Mouse (Mus musculus) megakaryocyte, embryonic 14.5 days (primary cell): ENCODE data around the gene Fuca2. TPM values are rescaled to one million over a fixed set of nuclear protein-coding genes. Genes with fewer than 3 reads are reported as not detected.
"Not testable (repeated sequence)": the region's sequence is repeated elsewhere in the genome, so short reads cannot be mapped to it uniquely, and the experiment has no call there.

Source experiments
- H3K27me3 ChIP-seq: replicated peaks from 2 replicates; pipeline ENCODE3; 2012; ENCODE audit warnings: inconsistent platforms
- H3K36me3 ChIP-seq: replicated peaks from 2 replicates; pipeline ENCODE3; 2012; ENCODE audit warnings: low read length, inconsistent platforms, mixed read lengths
- H3K4me1 ChIP-seq: 2 replicates; pipeline ENCODE4 v1.6.1; 2012; ENCODE audit warnings: inconsistent platforms
- H3K4me3 ChIP-seq: replicated peaks from 2 replicates; pipeline ENCODE3; 2012; ENCODE audit warnings: moderate library complexity, mild to moderate bottlenecking, inconsistent platforms
- H3K9me3 ChIP-seq: 2 replicates; pipeline ENCODE4 v1.6.1; 2012; ENCODE audit warnings: inconsistent platforms
- FLI1 ChIP-seq: IDR thresholded peaks from 2 replicates; pipeline ENCODE4 v1.6.1; 2012; ENCODE audit warnings: low read length, inconsistent platforms, mixed read lengths
- GATA1 ChIP-seq: IDR thresholded peaks from 3 replicates; pipeline ENCODE4 v1.6.1; 2012; ENCODE audit warnings: mixed read lengths, low read length, inconsistent platforms, borderline replicate concordance
- polyA plus RNA-seq: library from polyadenylated mRNA; stranded (reverse); fragments of >175 nt; gene quantifications from 2 replicates; pipeline ENCODE4 v1.2.3, GENCODE M21; 2012; ENCODE audit warnings: low replicate concordance; ENCODE audit not compliant: insufficient read depth

The Fuca2 gene
- polyA plus RNA-seq, 1 experiment: 5.2 TPM

GRCm38 (mm10) chr10:13475121-13475520 lies 24.2 kb upstream of the Fuca2 start:
- Histone ChIP-seq H3K4me1 (peaks cover 20% of the 10 kb centered on the region), H3K27me3 (peaks cover 64% of the 10 kb centered on the region), H3K9me3 (peaks cover 6% of the 10 kb centered on the region), H3K36me3 (no peaks in the 10 kb centered on the region), H3K4me3 (peak overlapping the region; percentile 64)
- TF ChIP-seq GATA1: no peak
- TF ChIP-seq FLI1: no peak

GRCm38 (mm10) chr10:13479341-13479740 lies 20.0 kb upstream of the Fuca2 start:
- Histone ChIP-seq H3K4me1 (peaks cover 10% of the 10 kb centered on the region), H3K36me3 (no peaks in the 10 kb centered on the region), H3K9me3 (peaks cover 18% of the 10 kb centered on the region), H3K4me3 (no peak overlapping the region), H3K27me3 (peaks cover 32% of the 10 kb centered on the region)
- no peak for TF ChIP-seq GATA1
- no peak for TF ChIP-seq FLI1

DNA sequence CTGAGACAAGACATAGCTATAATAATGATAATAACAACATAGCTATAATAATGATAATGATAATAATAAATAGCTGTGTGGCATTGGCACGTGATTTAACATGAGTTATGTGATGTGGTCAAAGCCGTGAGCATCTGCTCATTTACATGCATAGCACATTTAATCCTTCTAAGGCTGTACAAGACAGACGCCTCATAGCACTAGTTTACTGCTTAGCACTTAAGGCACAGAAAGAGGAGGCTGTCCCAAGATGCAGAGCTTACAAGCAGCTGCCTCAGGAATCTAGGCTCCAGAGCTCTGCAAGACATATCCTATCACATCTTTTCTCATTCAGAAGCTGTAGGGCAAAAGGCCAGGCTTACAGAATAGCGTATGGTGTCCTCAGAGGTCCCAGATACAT lies 13.4 kb upstream of the Fuca2 start:
- H3K4me3 ChIP-seq: no peak overlapping the region
- H3K36me3 ChIP-seq: no peaks in the 10 kb centered on the region
- TF ChIP-seq FLI1 (no peak), GATA1 (no peak)

DNA sequence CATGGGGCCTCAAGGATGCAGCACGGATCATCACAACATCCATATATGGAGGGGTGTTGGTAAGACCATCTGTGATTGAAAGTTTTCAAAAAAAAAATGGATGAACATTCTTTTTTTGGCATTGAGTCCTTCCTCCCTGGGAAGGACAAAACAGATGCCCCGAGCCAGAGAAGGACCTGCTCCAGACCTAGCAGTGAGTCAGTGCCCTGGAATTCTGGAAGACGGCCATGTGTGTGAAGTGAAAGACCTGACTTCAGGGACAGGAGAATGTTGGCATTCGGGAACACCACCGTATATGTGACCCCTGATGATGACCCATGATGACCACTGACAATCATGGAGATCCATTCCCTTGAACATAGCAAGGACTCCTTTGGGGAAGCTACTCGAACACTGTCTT lies 9.7 kb upstream of the Fuca2 start:
- Histone ChIP-seq H3K9me3 (no peaks in the 10 kb centered on the region), H3K27me3 (peaks cover 2% of the 10 kb centered on the region), H3K36me3 (no peaks in the 10 kb centered on the region), H3K4me1 (peaks cover 5% of the 10 kb centered on the region), H3K4me3 (no peak overlapping the region)
- TF ChIP-seq GATA1: no peak
- no peak for TF ChIP-seq FLI1

More for the DNA sequence above, 13.4 kb upstream of the Fuca2 start:
- no peaks in the 10 kb centered on the region for H3K4me1 ChIP-seq
- peaks cover 6% of the 10 kb centered on the region for H3K9me3 ChIP-seq
- H3K27me3 ChIP-seq: no peaks in the 10 kb centered on the region

DNA sequence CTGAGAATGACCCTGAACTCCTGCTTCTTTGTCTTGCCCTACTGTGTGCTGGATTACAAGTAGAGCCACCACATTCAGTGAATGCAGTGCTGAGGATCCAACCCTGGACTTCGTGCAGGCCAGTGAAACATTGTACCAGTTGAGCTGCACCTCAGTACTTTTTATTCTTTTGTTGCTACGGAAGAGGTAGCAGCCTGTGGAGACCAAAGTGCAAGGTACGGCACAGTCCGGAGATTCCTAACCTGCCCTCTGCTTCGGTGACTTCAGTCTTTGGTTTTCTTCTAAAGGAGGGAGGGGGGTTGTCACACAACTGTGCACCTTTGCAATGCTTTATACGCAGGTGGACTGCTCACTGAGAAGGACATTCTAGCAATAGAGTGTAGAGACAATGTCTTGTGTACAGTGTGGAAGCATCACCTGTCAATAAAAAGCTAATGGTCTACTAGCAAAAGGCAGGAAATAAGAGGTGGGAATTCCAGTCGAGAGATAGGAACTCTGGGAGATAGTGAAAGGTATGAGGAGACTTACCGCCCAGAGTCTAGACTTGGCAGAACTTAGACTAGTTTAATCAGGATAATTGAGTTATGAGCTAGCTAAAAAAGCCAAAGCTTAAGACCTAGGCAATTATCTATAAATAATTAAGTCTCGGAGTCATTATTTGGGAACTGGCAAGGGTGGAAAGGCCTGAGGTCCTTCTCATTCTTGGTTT lies 5.2 kb upstream of the Fuca2 start:
- Histone ChIP-seq H3K36me3 (no peaks in the 10 kb centered on the region), H3K9me3 (no peaks in the 10 kb centered on the region), H3K27me3 (peaks cover 4% of the 10 kb centered on the region), H3K4me3 (no peak overlapping the region), H3K4me1 (peaks cover 11% of the 10 kb centered on the region)
- TF ChIP-seq GATA1: no peak
- TF ChIP-seq FLI1: no peak

DNA sequence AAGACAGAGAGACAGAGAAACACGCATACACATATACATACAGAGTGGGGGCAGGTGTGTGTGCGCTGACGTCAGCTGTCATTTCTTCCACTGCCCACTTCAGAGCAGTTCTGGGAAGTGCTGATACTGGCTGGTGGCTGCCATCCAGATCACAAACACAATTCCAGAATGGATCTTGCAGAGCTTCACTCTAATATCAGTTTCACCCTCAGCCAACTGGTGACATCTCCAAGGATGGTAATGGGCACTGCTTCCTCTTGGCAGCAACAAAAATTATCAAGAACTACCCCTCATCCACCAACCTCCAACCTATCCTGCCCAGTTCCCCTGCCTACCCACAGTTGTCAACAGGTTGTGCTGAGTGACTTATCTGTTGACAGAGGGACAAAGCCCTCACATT lies 3.0 kb upstream of the Fuca2 start:
- Histone ChIP-seq H3K4me1 (peaks cover 26% of the 10 kb centered on the region), H3K4me3 (no peak overlapping the region), H3K36me3 (no peaks in the 10 kb centered on the region), H3K27me3 (peaks cover 4% of the 10 kb centered on the region), H3K9me3 (no peaks in the 10 kb centered on the region)
- TF ChIP-seq GATA1 (no peak), FLI1 (no peak)

DNA sequence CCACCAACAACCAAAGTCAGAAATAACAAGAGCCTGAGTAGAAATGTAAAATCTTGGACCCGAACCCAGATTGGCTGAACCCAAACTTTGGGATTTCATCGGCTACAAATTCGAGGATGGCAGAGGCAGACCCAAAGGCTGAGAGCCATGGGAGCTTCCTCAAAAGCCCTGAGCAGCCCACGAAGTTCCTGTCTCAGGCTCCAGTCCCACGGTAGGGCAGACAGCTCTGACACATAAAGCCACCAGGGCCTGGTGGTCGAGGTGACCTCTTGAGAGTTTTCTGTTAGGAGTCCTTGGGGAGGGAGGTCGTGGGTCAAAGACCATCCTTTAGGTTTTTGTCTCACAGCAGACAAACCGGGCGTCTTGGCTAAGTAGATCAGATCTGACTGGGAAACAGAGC lies 1.1 kb downstream of the Fuca2 start:
- no peak for TF ChIP-seq FLI1
- TF ChIP-seq GATA1: no peak

DNA sequence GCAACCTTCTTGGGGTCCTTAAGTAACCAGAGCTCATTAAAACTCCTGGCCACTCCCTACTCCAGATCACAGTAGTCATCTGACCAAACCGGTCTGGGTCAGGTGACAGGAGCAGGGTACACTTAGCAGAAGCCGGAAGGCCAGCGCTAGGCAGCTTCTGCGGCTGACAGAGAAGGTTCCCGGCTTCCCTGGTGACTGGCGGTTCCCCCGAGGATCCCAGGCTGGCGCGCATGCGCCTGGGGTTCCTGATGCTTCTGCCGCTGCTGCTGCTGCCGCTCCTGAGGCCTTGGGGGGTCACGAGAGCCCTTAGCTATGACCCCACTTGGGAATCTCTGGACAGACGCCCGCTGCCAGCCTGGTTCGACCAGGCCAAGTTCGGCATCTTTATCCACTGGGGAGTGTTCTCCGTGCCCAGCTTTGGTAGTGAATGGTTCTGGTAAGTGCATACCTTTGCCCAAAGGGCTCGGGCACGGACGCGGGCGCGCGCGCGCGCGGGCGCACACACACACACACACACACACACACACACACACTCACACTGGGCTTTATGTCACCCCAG lies 1.7 kb downstream of the Fuca2 start:
- peaks cover 30% of the 10 kb centered on the region for H3K36me3 ChIP-seq
- H3K27me3 ChIP-seq: peaks cover 1% of the 10 kb centered on the region
- no peak for TF ChIP-seq FLI1
- TF ChIP-seq GATA1: no peak
- H3K4me1 ChIP-seq: peaks cover 43% of the 10 kb centered on the region
- H3K9me3 ChIP-seq: no peaks in the 10 kb centered on the region
- H3K4me3 ChIP-seq: peak overlapping the region; percentile 93

More for the DNA sequence above, 1.1 kb downstream of the Fuca2 start:
- no peaks in the 10 kb centered on the region for H3K9me3 ChIP-seq
- H3K4me1 ChIP-seq: peaks cover 43% of the 10 kb centered on the region
- H3K4me3 ChIP-seq: peak overlapping the region; percentile 93
- peaks cover 1% of the 10 kb centered on the region for H3K27me3 ChIP-seq
- H3K36me3 ChIP-seq: peaks cover 25% of the 10 kb centered on the region

- Histone ChIP-seq H3K36me3 (peaks cover 36% of the 10 kb centered on the region), H3K4me3 (peak overlapping the region; percentile 93), H3K4me1 (peaks cover 43% of the 10 kb centered on the region)
- H3K9me3 ChIP-seq, H3K27me3 ChIP-seq: not testable (repeated sequence)
Measured at GRCm38 (mm10) chr10:13501533-13501932, 2.2 kb downstream of the Fuca2 start.

DNA sequence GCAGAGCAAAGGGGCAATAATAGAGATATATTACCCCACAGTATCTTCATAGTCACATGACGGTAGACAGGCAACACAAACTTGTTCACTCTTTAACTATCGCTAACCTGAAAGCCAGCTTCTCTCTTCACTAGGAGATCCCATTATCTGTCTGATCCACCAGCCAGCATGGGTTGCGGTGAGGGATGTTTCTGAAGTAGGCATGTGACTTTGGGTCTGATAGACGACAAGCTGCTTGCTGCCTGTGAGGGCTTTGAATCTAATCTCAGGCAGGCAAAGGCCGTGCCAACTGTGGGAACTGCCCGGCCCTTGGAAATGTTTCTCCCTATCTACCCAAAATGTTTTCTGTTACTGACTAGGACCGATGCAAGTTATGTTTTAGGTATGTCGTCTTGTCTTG lies 3.0 kb downstream of the Fuca2 start:
- Histone ChIP-seq H3K9me3 (no peaks in the 10 kb centered on the region), H3K27me3 (no peaks in the 10 kb centered on the region), H3K36me3 (peaks cover 41% of the 10 kb centered on the region), H3K4me1 (peaks cover 43% of the 10 kb centered on the region), H3K4me3 (peak overlapping the region; percentile 23)
- no peak for TF ChIP-seq GATA1
- no peak for TF ChIP-seq FLI1

GRCm38 (mm10) chr10:13521857-13522256 lies 22.5 kb downstream of the Fuca2 start:
- H3K36me3 ChIP-seq: peaks cover 14% of the 10 kb centered on the region
- H3K4me1 ChIP-seq: peaks cover 8% of the 10 kb centered on the region
- H3K4me3 ChIP-seq: no peak overlapping the region
- no peaks in the 10 kb centered on the region for H3K9me3 ChIP-seq
- TF ChIP-seq FLI1 (no peak), GATA1 (no peak)
- no peaks in the 10 kb centered on the region for H3K27me3 ChIP-seq
